ENCODE assay signal across 27 mouse cellular contexts in the genomic region with DNA sequence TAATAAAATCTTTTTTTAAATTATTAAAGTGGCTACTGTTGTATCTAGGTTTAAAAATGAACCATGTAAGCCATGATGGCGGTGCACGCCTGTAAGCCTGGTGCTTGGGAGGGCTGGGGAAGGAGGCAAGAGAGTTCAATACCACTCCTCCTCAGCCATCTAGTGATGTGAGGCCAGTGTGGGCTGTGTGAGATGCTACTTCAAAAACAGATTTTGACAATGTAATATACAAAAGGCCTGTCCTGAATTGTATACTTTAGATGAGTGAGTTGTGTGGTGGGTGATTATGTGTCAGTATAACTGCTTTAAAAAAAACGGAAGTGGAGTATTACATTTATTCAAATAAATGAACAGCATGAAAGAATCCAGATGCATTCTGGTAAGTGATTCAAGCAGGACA. TPM values are rescaled to one million over a fixed set of nuclear protein-coding genes. Genes with fewer than 3 reads are reported as not detected.
DNase-seq lines count a peak whose midpoint lies in the region; ATAC-seq and TF ChIP-seq lines count a peak whose summit lies in the region.
"Had no signal": no experiment of that assay in that cellular context is flagged by ENCODE, and none has a peak within 500 bp of the region (broad histone marks: within the 10 kb centered on the region; RNA-seq: fewer than 3 reads in every experiment).

No protein-coding gene starts in this region.

- H3K4me3 ChIP-seq in forebrain, embryonic 15.5 days: no peak overlapping the region
- no peak overlapping the region for H3K4me3 ChIP-seq in forebrain, embryonic 14.5 days (ENCODE audit: low read depth, low read length)
- no peak overlapping the region for H3K4me3 ChIP-seq in lung, embryonic 14.5 days (ENCODE audit: low read depth, low read length)
- H3K4me3 ChIP-seq in neural tube, embryonic 13.5 days: no peak overlapping the region
- H3K4me3 ChIP-seq: embryonic facial prominence, embryonic 10.5 days; embryonic facial prominence, embryonic 12.5 days; forebrain, embryonic 13.5 days had no signal

- no peak for DNase-seq in forebrain, embryonic 14.5 days (ENCODE audit: low spot score)
- DNase-seq in lung, embryonic 14.5 days: peak; percentile 50
- no peak for DNase-seq in lung, adult 18-20 months
- no peak for DNase-seq in neural tube, embryonic 10.5 days (ENCODE audit: extremely low spot score, low spot score)
- DNase-seq: adrenal gland, adult 8-10 months; adrenal gland, postnatal 14 days; adrenal gland, postnatal 36 days; B cell, adult 2 months; cerebellum, adult 11-12 months; cerebellum, adult 2 months; cerebellum, adult 9-10 months; cerebellum, postnatal 10 days; cerebellum, postnatal 25 days; forebrain, postnatal 0 days had no signal

- H3K4me1 ChIP-seq in forebrain, embryonic 15.5 days: no peaks in the 10 kb centered on the region; the same call in 1 of the 2 replicates
- H3K4me1 ChIP-seq in forebrain, embryonic 14.5 days (ENCODE audit: control insufficient read depth, insufficient read depth, low read length): no peaks in the 10 kb centered on the region
- peaks cover 6% of the 10 kb centered on the region; the same call in 1 of the 2 replicates for H3K4me1 ChIP-seq in lung, embryonic 14.5 days (ENCODE audit: insufficient read depth)
- peaks cover 25% of the 10 kb centered on the region for H3K4me1 ChIP-seq in neural tube, embryonic 13.5 days (replicated peaks)

- no peak for TF ChIP-seq CTCF in lung, embryonic 14.5 days (IDR thresholded peaks at IDR 0.05; ENCODE audit: low read depth)

- H3K36me3 ChIP-seq in forebrain, embryonic 15.5 days: no peaks in the 10 kb centered on the region
- H3K36me3 ChIP-seq in forebrain, embryonic 14.5 days (ENCODE audit: control insufficient read depth, insufficient read depth, low read length): no peaks in the 10 kb centered on the region
- no peaks in the 10 kb centered on the region for H3K36me3 ChIP-seq in lung, embryonic 14.5 days (ENCODE audit: insufficient read depth)
- no peaks in the 10 kb centered on the region for H3K36me3 ChIP-seq in neural tube, embryonic 13.5 days
- H3K36me3 ChIP-seq: embryonic facial prominence, embryonic 10.5 days; embryonic facial prominence, embryonic 12.5 days; G1E had no signal

- ATAC-seq in forebrain, embryonic 15.5 days (replicated peaks): 0 out of 2 replicates have a peak, but pooled peaks have one; percentile 8
- no peak for ATAC-seq in forebrain, embryonic 14.5 days
- ATAC-seq in lung, embryonic 14.5 days (ENCODE audit: insufficient read depth): peak; percentile 66; the same call in 1 of the 2 replicates
- no peak for ATAC-seq in neural tube, embryonic 13.5 days (ENCODE audit: low read depth)
- ATAC-seq: activated CD4-positive, CD25-positive, alpha-beta regulatory T cell, adult 4 months; CD4-positive, CD25-positive, alpha-beta regulatory T cell, adult 4 months; forebrain, embryonic 13.5 days; Patski had no signal

- no peaks in the 10 kb centered on the region for H3K9me3 ChIP-seq in forebrain, embryonic 15.5 days
- no peaks in the 10 kb centered on the region for H3K9me3 ChIP-seq in forebrain, embryonic 14.5 days (replicated peaks; ENCODE audit: control insufficient read depth, low read length)
- no peaks in the 10 kb centered on the region for H3K9me3 ChIP-seq in lung, embryonic 14.5 days (ENCODE audit: low read depth, low read length)
- H3K9me3 ChIP-seq in neural tube, embryonic 13.5 days: no peaks in the 10 kb centered on the region
- H3K9me3 ChIP-seq: embryonic facial prominence, embryonic 10.5 days; embryonic facial prominence, embryonic 12.5 days; forebrain, embryonic 13.5 days; G1E had no signal

- no peak overlapping the region for H3K4me2 ChIP-seq in forebrain, embryonic 15.5 days (replicated peaks)
- H3K4me2 ChIP-seq in forebrain, embryonic 14.5 days (ENCODE audit: low read length): no peak overlapping the region
- H3K4me2 ChIP-seq in lung, embryonic 14.5 days: no peak overlapping the region
- no peak overlapping the region for H3K4me2 ChIP-seq in neural tube, embryonic 13.5 days
- H3K4me2 ChIP-seq: embryonic facial prominence, embryonic 12.5 days; forebrain, embryonic 13.5 days had no signal

- 60% methylated on average over 3 of the region's 3 CpGs for WGBS in forebrain, embryonic 15.5 days
- 78% methylated on average over 3 of the region's 3 CpGs for WGBS in forebrain, embryonic 14.5 days
- 55% methylated on average over 3 of the region's 3 CpGs for WGBS in lung, embryonic 14.5 days
- 83% methylated on average over 3 of the region's 3 CpGs for WGBS in neural tube, embryonic 13.5 days

- H3K27ac ChIP-seq in forebrain, embryonic 15.5 days (replicated peaks): no peak overlapping the region
- no peak overlapping the region for H3K27ac ChIP-seq in forebrain, embryonic 14.5 days (ENCODE audit: low read depth, low read length)
- H3K27ac ChIP-seq in lung, embryonic 14.5 days (ENCODE audit: low read depth): no peak overlapping the region
- H3K27ac ChIP-seq in neural tube, embryonic 13.5 days (replicated peaks): 0 out of 2 replicates have a peak overlapping the region, but pooled peaks have one; percentile 4
- H3K27ac ChIP-seq: embryonic facial prominence, embryonic 10.5 days; embryonic facial prominence, embryonic 12.5 days; forebrain, embryonic 13.5 days had no signal

- H3K9ac ChIP-seq in forebrain, embryonic 15.5 days (replicated peaks): no peak overlapping the region
- H3K9ac ChIP-seq in forebrain, embryonic 14.5 days (ENCODE audit: low read length): no peak overlapping the region
- no peak overlapping the region for H3K9ac ChIP-seq in lung, embryonic 14.5 days
- no peak overlapping the region for H3K9ac ChIP-seq in neural tube, embryonic 13.5 days
- H3K9ac ChIP-seq: embryonic facial prominence, embryonic 12.5 days; forebrain, embryonic 13.5 days; forebrain, postnatal 0 days had no signal

- H3K27me3 ChIP-seq in forebrain, embryonic 15.5 days: no peaks in the 10 kb centered on the region
- no peaks in the 10 kb centered on the region for H3K27me3 ChIP-seq in forebrain, embryonic 14.5 days (replicated peaks; ENCODE audit: control insufficient read depth, insufficient read depth, low read length)
- H3K27me3 ChIP-seq in lung, embryonic 14.5 days (ENCODE audit: insufficient read depth, low read length): no peaks in the 10 kb centered on the region
- H3K27me3 ChIP-seq in neural tube, embryonic 13.5 days: no peaks in the 10 kb centered on the region
- H3K27me3 ChIP-seq: CH12.LX; embryonic facial prominence, embryonic 12.5 days; forebrain, embryonic 13.5 days had no signal

RNA-seq across cellular contexts. Expression of a gene that starts 23.5 kb away (rescaled TPM):
- not detected in 2 replicates for polyA plus RNA-seq in forebrain, embryonic 15.5 days (2015; fragmentation: Nextera tagmentation; extraction: Ambion mirVana)
- polyA plus RNA-seq in forebrain, embryonic 14.5 days (2014; fragmentation: Nextera tagmentation; extraction: Ambion mirVana): not detected in 2 replicates
- not detected in 2 replicates for polyA plus RNA-seq in lung, embryonic 14.5 days (2014; fragmentation: Nextera tagmentation; extraction: Ambion mirVana)
- not detected in 2 replicates for polyA plus RNA-seq in neural tube, embryonic 13.5 days (2015; fragmentation: Nextera tagmentation; extraction: Ambion mirVana)
- polyA plus RNA-seq: activated CD4-positive, CD25-positive, alpha-beta regulatory T cell, adult 4 months; CD4-positive, CD25-positive, alpha-beta regulatory T cell, adult 4 months; cerebellum, adult 2 months; cortical plate, adult 2 months; embryonic facial prominence, embryonic 10.5 days; embryonic facial prominence, embryonic 12.5 days; embryonic facial prominence, embryonic 14.5 days; forebrain, embryonic 11.5 days; forebrain, embryonic 13.5 days; forebrain, postnatal 0 days; G1E; Patski had no signal

RNA-seq across cellular contexts. Expression of a gene that starts 41.4 kb away (rescaled TPM):
- polyA plus RNA-seq in forebrain, embryonic 15.5 days (2015; fragmentation: Nextera tagmentation; extraction: Ambion mirVana): 1.6 and 1.9 TPM in 2 replicates
- 0.78 and 0.81 TPM in 2 replicates for polyA plus RNA-seq in forebrain, embryonic 14.5 days (2014; fragmentation: Nextera tagmentation; extraction: Ambion mirVana)
- polyA plus RNA-seq in lung, embryonic 14.5 days (2014; fragmentation: Nextera tagmentation; extraction: Ambion mirVana): 3.0 and 3.2 TPM in 2 replicates
- 1.5 and 1.6 TPM in 2 replicates for polyA plus RNA-seq in neural tube, embryonic 13.5 days (2015; fragmentation: Nextera tagmentation; extraction: Ambion mirVana)

RNA-seq across cellular contexts. Expression of a gene that starts 56.7 kb away (rescaled TPM):
- polyA plus RNA-seq in forebrain, embryonic 15.5 days (2015; fragmentation: Nextera tagmentation; extraction: Ambion mirVana): not detected in 2 replicates
- polyA plus RNA-seq in forebrain, embryonic 14.5 days (2014; fragmentation: Nextera tagmentation; extraction: Ambion mirVana): not detected in 2 replicates
- not detected in 2 replicates for polyA plus RNA-seq in lung, embryonic 14.5 days (2014; fragmentation: Nextera tagmentation; extraction: Ambion mirVana)
- not detected in 2 replicates for polyA plus RNA-seq in neural tube, embryonic 13.5 days (2015; fragmentation: Nextera tagmentation; extraction: Ambion mirVana)
- polyA plus RNA-seq: activated CD4-positive, CD25-positive, alpha-beta regulatory T cell, adult 4 months; CD4-positive, CD25-positive, alpha-beta regulatory T cell, adult 4 months; cerebellum, adult 2 months; cortical plate, adult 2 months; embryonic facial prominence, embryonic 10.5 days; embryonic facial prominence, embryonic 12.5 days; embryonic facial prominence, embryonic 14.5 days; forebrain, embryonic 11.5 days; forebrain, embryonic 13.5 days; forebrain, postnatal 0 days; G1E; Patski had no signal

Comparison
In these comparisons a context has a peak if more than half of its experiments do, and no peak if none do; other contexts are left out.
1. ATAC-seq: peak in forebrain, embryonic 15.5 days (single experiment) and lung, embryonic 14.5 days (single experiment); none in forebrain, embryonic 14.5 days (single experiment) and neural tube, embryonic 13.5 days (single experiment).